Mouse (Mus musculus) kidney, adult 18-20 months (tissue): ENCODE results near the gene Gm20917.
"Not testable (repeated sequence)": the region's sequence is repeated elsewhere in the genome, so short reads cannot be mapped to it uniquely, and the experiment has no call there.

Source experiments
- DNase-seq: peaks from one replicate; pipeline ENCODE4 v3.0.0; 2021

Gene Gm20917

GRCm38 (mm10) chrY:79151022-79151421 is at the start of gene Gm20917:
Gm20917 (minus strand) TSS chrY:79151122.
- not testable (repeated sequence) for DNase-seq
